Mouse (Mus musculus): ENCODE measurements around the gene Bcl11b. TPM values are rescaled to one million over a fixed set of nuclear protein-coding genes. Genes with fewer than 3 reads are reported as not detected.
A peak's percentile ranks its signal among the peaks of the same experiment; 100 is the strongest.

The Bcl11b gene
- polyA plus RNA-seq, 1 experiment: 19.7 TPM

- TF ChIP-seq POLR2A (IDR thresholded peaks at IDR 0.05; ENCODE audit: low read depth, low read length) (no peak), CTCF (IDR thresholded peaks at IDR 0.05; ENCODE audit: extremely low read depth, insufficient read depth, insufficient read length, insufficient replicate concordance) (peak; percentile 79)
- H3K36me3 ChIP-seq (ENCODE audit: control insufficient read depth, insufficient read depth, low read length): no peaks in the 10 kb centered on the region
- peaks cover 4% of the 10 kb centered on the region; the same call in 1 of the 2 replicates for H3K4me1 ChIP-seq (ENCODE audit: control insufficient read depth, insufficient read depth, insufficient read length)
- 2% methylated on average over 20 of the region's 20 CpGs for WGBS
- DNase-seq (ENCODE audit: low read depth in 1 of 2, low spot score in 2 of 2): peak in 1 of 2 experiments; percentile 54
- no peak overlapping the region for H3K4me3 ChIP-seq (ENCODE audit: extremely low read depth, insufficient read depth, insufficient read length)
- H3K27ac ChIP-seq (ENCODE audit: insufficient read depth, low read length): no peak overlapping the region; the same call in 1 of the 2 replicates
- peaks cover 5% of the 10 kb centered on the region for H3K27me3 ChIP-seq (ENCODE audit: control insufficient read depth, insufficient read depth, low read length)
These were observed 4.7 kb downstream of the Bcl11b start for GRCm38 (mm10) chr12:107998746-107999145.

GRCm38 (mm10) chr12:107997901-107998300, 5.5 kb downstream of the Bcl11b start:
- TF ChIP-seq CTCF (IDR thresholded peaks at IDR 0.05; ENCODE audit: extremely low read depth, insufficient read depth, insufficient read length, insufficient replicate concordance): no peak
- peak overlapping the region; percentile 66 for H3K27ac ChIP-seq (ENCODE audit: insufficient read depth, low read length)
- peak overlapping the region; percentile 5; the same call in 1 of the 2 replicates for H3K4me3 ChIP-seq (ENCODE audit: extremely low read depth, insufficient read depth, insufficient read length)
- 56% methylated on average over 11 of the region's 11 CpGs for WGBS
- H3K36me3 ChIP-seq (ENCODE audit: control insufficient read depth, insufficient read depth, low read length): no peaks in the 10 kb centered on the region
- peaks cover 4% of the 10 kb centered on the region; the same call in 1 of the 2 replicates for H3K4me1 ChIP-seq (ENCODE audit: control insufficient read depth, insufficient read depth, insufficient read length)
- peaks cover 5% of the 10 kb centered on the region for H3K27me3 ChIP-seq (ENCODE audit: control insufficient read depth, insufficient read depth, low read length)
- no peak for DNase-seq (ENCODE audit: low read depth in 1 of 2, low spot score in 2 of 2)

GRCm38 (mm10) chr12:107997241-107997640, 6.2 kb downstream of the Bcl11b start:
- no peaks in the 10 kb centered on the region; the same call in 1 of the 2 replicates for H3K27me3 ChIP-seq (ENCODE audit: control insufficient read depth, insufficient read depth, low read length)
- TF ChIP-seq CTCF (IDR thresholded peaks at IDR 0.05; ENCODE audit: extremely low read depth, insufficient read depth, insufficient read length, insufficient replicate concordance) (no peak), POLR2A (IDR thresholded peaks at IDR 0.05; ENCODE audit: low read depth, low read length) (no peak)
- no peaks in the 10 kb centered on the region for H3K36me3 ChIP-seq (ENCODE audit: control insufficient read depth, insufficient read depth, low read length)
- 36% methylated on average over 3 of the region's 3 CpGs for WGBS
- no peak for DNase-seq (ENCODE audit: low read depth in 1 of 2, low spot score in 2 of 2)
- peak overlapping the region; percentile 49; the same call in 1 of the 2 replicates for H3K27ac ChIP-seq (ENCODE audit: insufficient read depth, low read length)
- H3K4me3 ChIP-seq (ENCODE audit: extremely low read depth, insufficient read depth, insufficient read length): no peak overlapping the region
- H3K4me1 ChIP-seq (ENCODE audit: control insufficient read depth, insufficient read depth, insufficient read length): peaks cover 4% of the 10 kb centered on the region; the same call in 1 of the 2 replicates

- Histone ChIP-seq H3K27me3 (ENCODE audit: control insufficient read depth, insufficient read depth, low read length) (no peaks in the 10 kb centered on the region; the same call in 1 of the 2 replicates), H3K4me3 (ENCODE audit: extremely low read depth, insufficient read depth, insufficient read length) (no peak overlapping the region), H3K27ac (ENCODE audit: insufficient read depth, low read length) (peak overlapping the region; percentile 49), H3K4me1 (ENCODE audit: control insufficient read depth, insufficient read depth, insufficient read length) (peaks cover 4% of the 10 kb centered on the region; the same call in 1 of the 2 replicates), H3K36me3 (ENCODE audit: control insufficient read depth, insufficient read depth, low read length) (no peaks in the 10 kb centered on the region)
- 35% methylated on average over 4 of the region's 4 CpGs for WGBS
- no peak for DNase-seq (ENCODE audit: low read depth in 1 of 2, low spot score in 2 of 2)
- TF ChIP-seq POLR2A (IDR thresholded peaks at IDR 0.05; ENCODE audit: low read depth, low read length): no peak
- TF ChIP-seq CTCF (IDR thresholded peaks at IDR 0.05; ENCODE audit: extremely low read depth, insufficient read depth, insufficient read length, insufficient replicate concordance): no peak
These were observed 6.6 kb downstream of the Bcl11b start for GRCm38 (mm10) chr12:107996773-107997172.

GRCm38 (mm10) chr12:107996216-107996615, 7.2 kb downstream of the Bcl11b start:
- H3K27me3 ChIP-seq (ENCODE audit: control insufficient read depth, insufficient read depth, low read length): no peaks in the 10 kb centered on the region
- H3K36me3 ChIP-seq (ENCODE audit: control insufficient read depth, insufficient read depth, low read length): no peaks in the 10 kb centered on the region
- TF ChIP-seq POLR2A (IDR thresholded peaks at IDR 0.05; ENCODE audit: low read depth, low read length) (no peak), CTCF (IDR thresholded peaks at IDR 0.05; ENCODE audit: extremely low read depth, insufficient read depth, insufficient read length, insufficient replicate concordance) (no peak)
- 56% methylated on average over 6 of the region's 6 CpGs for WGBS
- DNase-seq (ENCODE audit: low read depth in 1 of 2, low spot score in 2 of 2): no peak
- 0 out of 2 replicates have a peak overlapping the region, but pooled peaks have one; percentile 24 for H3K27ac ChIP-seq (ENCODE audit: insufficient read depth, low read length)
- peaks cover 4% of the 10 kb centered on the region; the same call in 1 of the 2 replicates for H3K4me1 ChIP-seq (ENCODE audit: control insufficient read depth, insufficient read depth, insufficient read length)
- H3K4me3 ChIP-seq (ENCODE audit: extremely low read depth, insufficient read depth, insufficient read length): no peak overlapping the region

- peak overlapping the region; percentile 54 for H3K27ac ChIP-seq (ENCODE audit: insufficient read depth, low read length)
- H3K27me3 ChIP-seq (ENCODE audit: control insufficient read depth, insufficient read depth, low read length): no peaks in the 10 kb centered on the region
- 70% methylated on average over 4 of the region's 4 CpGs for WGBS
- H3K4me1 ChIP-seq (ENCODE audit: control insufficient read depth, insufficient read depth, insufficient read length): peaks cover 8% of the 10 kb centered on the region; the same call in 1 of the 2 replicates
- TF ChIP-seq CTCF (IDR thresholded peaks at IDR 0.05; ENCODE audit: extremely low read depth, insufficient read depth, insufficient read length, insufficient replicate concordance): no peak
- no peak for TF ChIP-seq POLR2A (IDR thresholded peaks at IDR 0.05; ENCODE audit: low read depth, low read length)
- no peaks in the 10 kb centered on the region for H3K36me3 ChIP-seq (ENCODE audit: control insufficient read depth, insufficient read depth, low read length)
- no peak for DNase-seq (ENCODE audit: low read depth in 1 of 2, low spot score in 2 of 2)
- no peak overlapping the region for H3K4me3 ChIP-seq (ENCODE audit: extremely low read depth, insufficient read depth, insufficient read length)
These were observed 9.0 kb downstream of the Bcl11b start for GRCm38 (mm10) chr12:107994421-107994820.

- H3K4me3 ChIP-seq (ENCODE audit: extremely low read depth, insufficient read depth, insufficient read length): peak overlapping the region; percentile 21; the same call in 1 of the 2 replicates
- WGBS: 21% methylated on average over 4 of the region's 4 CpGs
- TF ChIP-seq CTCF (IDR thresholded peaks at IDR 0.05; ENCODE audit: extremely low read depth, insufficient read depth, insufficient read length, insufficient replicate concordance) (no peak), POLR2A (IDR thresholded peaks at IDR 0.05; ENCODE audit: low read depth, low read length) (no peak)
These were observed 10.4 kb downstream of the Bcl11b start for GRCm38 (mm10) chr12:107993029-107993428.

More at GRCm38 (mm10) chr12:107993029-107993428, 10.4 kb downstream of the Bcl11b start:
- peak; percentile 31 to 54 for DNase-seq (ENCODE audit: low read depth in 1 of 2, low spot score in 2 of 2)
- peaks cover 8% of the 10 kb centered on the region; the same call in 1 of the 2 replicates for H3K4me1 ChIP-seq (ENCODE audit: control insufficient read depth, insufficient read depth, insufficient read length)
- H3K36me3 ChIP-seq (ENCODE audit: control insufficient read depth, insufficient read depth, low read length): no peaks in the 10 kb centered on the region
- no peaks in the 10 kb centered on the region for H3K27me3 ChIP-seq (ENCODE audit: control insufficient read depth, insufficient read depth, low read length)
- peak overlapping the region; percentile 73 for H3K27ac ChIP-seq (ENCODE audit: insufficient read depth, low read length)

Data from spleen, adult 2 months (tissue).